In genomic region chr5:35103086-35103485, GRCm38 (mm10) we compare ENCODE assay signal across 9 mouse cellular contexts. TPM values are rescaled to one million over a fixed set of nuclear protein-coding genes. Genes with fewer than 3 reads are reported as not detected.
DNase-seq lines count a peak whose midpoint lies in the region; ATAC-seq and TF ChIP-seq lines count a peak whose summit lies in the region.
"Had no signal": no experiment of that assay in that cellular context is flagged by ENCODE, and none has a peak within 500 bp of the region (broad histone marks: within the 10 kb centered on the region; RNA-seq: fewer than 3 reads in every experiment).

No protein-coding gene starts in this region.

- peaks cover 33% of the 10 kb centered on the region for H3K36me3 ChIP-seq in kidney, embryonic 16.5 days (ENCODE audit: insufficient read depth, low read length)
- peaks cover 42% of the 10 kb centered on the region for H3K36me3 ChIP-seq in kidney, embryonic 14.5 days (ENCODE audit: control insufficient read depth, insufficient read depth, low read length)
- H3K36me3 ChIP-seq in ES-E14 (ENCODE audit: control insufficient read depth, insufficient read depth, low read length, poor library complexity, severe bottlenecking) = peaks cover 45% of the 10 kb centered on the region
- peaks cover 23% of the 10 kb centered on the region for H3K36me3 ChIP-seq in forebrain, embryonic 16.5 days (ENCODE audit: control insufficient read depth, insufficient read depth)
- H3K36me3 ChIP-seq in megakaryocyte, embryonic 14.5 days (replicated peaks; ENCODE audit: low read length) = peaks cover 62% of the 10 kb centered on the region
- peaks cover 22% of the 10 kb centered on the region for H3K36me3 ChIP-seq in thymus, adult 2 months (ENCODE audit: control insufficient read depth, insufficient read depth, low read length)

- 0 out of 2 replicates have a peak overlapping the region, but pooled peaks have one; percentile 75 for H3K4me3 ChIP-seq in kidney, embryonic 16.5 days (ENCODE audit: low read length)
- no peak overlapping the region for H3K4me3 ChIP-seq in kidney, embryonic 14.5 days (ENCODE audit: low read length)
- H3K4me3 ChIP-seq in ES-E14 (ENCODE audit: insufficient read depth in 1 of 2, low read depth in 1 of 2, low read length in 2 of 2, poor library complexity in 1 of 2, severe bottlenecking in 1 of 2) = peak overlapping the region; percentile 73 to 92; a peak in 2 of 4 replicates
- no peak overlapping the region; the same call in 1 of the 2 replicates for H3K4me3 ChIP-seq in forebrain, embryonic 16.5 days (replicated peaks; ENCODE audit: low read length)
- H3K4me3 ChIP-seq in megakaryocyte, embryonic 14.5 days (replicated peaks) = peak overlapping the region; percentile 60
- no peak overlapping the region for H3K4me3 ChIP-seq in thymus, adult 2 months (ENCODE audit: control insufficient read depth, insufficient read depth, low read length)

- no peak overlapping the region for H3K9ac ChIP-seq in kidney, embryonic 16.5 days (replicated peaks; ENCODE audit: low read length)
- H3K9ac ChIP-seq in kidney, embryonic 14.5 days (ENCODE audit: low read depth, low read length) = no peak overlapping the region
- no peak overlapping the region for H3K9ac ChIP-seq in ES-E14 (ENCODE audit: insufficient read depth, low read depth, low read length, poor library complexity, severe bottlenecking)
- no peak overlapping the region for H3K9ac ChIP-seq in forebrain, embryonic 16.5 days (replicated peaks; ENCODE audit: low read depth, low read length)

- H3K4me1 ChIP-seq in kidney, embryonic 16.5 days (ENCODE audit: insufficient read depth, low read length) = peaks cover 20% of the 10 kb centered on the region
- peaks cover 11% of the 10 kb centered on the region for H3K4me1 ChIP-seq in kidney, embryonic 14.5 days (ENCODE audit: control insufficient read depth, insufficient read depth, low read length)
- H3K4me1 ChIP-seq in ES-E14 (ENCODE audit: control insufficient read depth in 2 of 2, insufficient read depth in 2 of 2, low read length in 2 of 2, poor library complexity in 1 of 2) = peaks cover 0 to 18% of the 10 kb centered on the region in 2 experiments; a peak in 3 of 4 replicates
- peaks cover 25% of the 10 kb centered on the region for H3K4me1 ChIP-seq in forebrain, embryonic 16.5 days (replicated peaks; ENCODE audit: control insufficient read depth, insufficient read depth, low read length)
- H3K4me1 ChIP-seq in megakaryocyte, embryonic 14.5 days = peaks cover 66% of the 10 kb centered on the region
- H3K4me1 ChIP-seq in thymus, adult 2 months (replicated peaks; ENCODE audit: control insufficient read depth, insufficient read depth, low read length) = peaks cover 18% of the 10 kb centered on the region

- no peak for DNase-seq in ES-E14 (ENCODE audit: low read depth, low spot score)
- DNase-seq in c-Kit-positive CD71-positive TER-119-positive erythroid progenitor cells, embryonic 14.5 days (ENCODE audit: low spot score) = no peak
- no peak for DNase-seq in thymus, adult 2 months
- DNase-seq: heart, postnatal 36 days had no signal

- TF ChIP-seq CTCF in thymus, adult 2 months (IDR thresholded peaks at IDR 0.05; ENCODE audit: borderline replicate concordance, control insufficient read depth, extremely low read depth, insufficient read depth, low read length, poor library complexity) = no peak

- H3K9me3 ChIP-seq in kidney, embryonic 16.5 days (ENCODE audit: low read length) = no peaks in the 10 kb centered on the region
- H3K9me3 ChIP-seq in kidney, embryonic 14.5 days (ENCODE audit: control insufficient read depth, low read length) = no peaks in the 10 kb centered on the region
- H3K9me3 ChIP-seq in ES-E14 (ENCODE audit: control insufficient read depth, insufficient read depth, low read depth, low read length) = no peaks in the 10 kb centered on the region
- H3K9me3 ChIP-seq in forebrain, embryonic 16.5 days (ENCODE audit: control insufficient read depth, low read length) = no peaks in the 10 kb centered on the region
- H3K9me3 ChIP-seq in megakaryocyte, embryonic 14.5 days = no peaks in the 10 kb centered on the region
- H3K9me3 ChIP-seq: limb, embryonic 13.5 days had no signal

- in situ Hi-C loops in ES-E14 (cut with MboI; ENCODE audit: low sequenced_read_pairs in 2 of 2, unreplicated experiment in 2 of 2) = no loop called here

- WGBS in kidney, embryonic 16.5 days = 59% methylated on average over 8 of the region's 8 CpGs
- WGBS in kidney, embryonic 14.5 days = 78% methylated on average over 8 of the region's 8 CpGs
- WGBS in forebrain, embryonic 16.5 days = 93% methylated on average over 8 of the region's 8 CpGs
- 90% methylated on average over 8 of the region's 8 CpGs for WGBS in thymus, adult 2 months

- ATAC-seq in kidney, embryonic 16.5 days (ENCODE audit: low FRiP score, low TSS enrichment) = no peak
- no peak for ATAC-seq in kidney, embryonic 14.5 days (ENCODE audit: low FRiP score, low TSS enrichment)
- no peak for ATAC-seq in forebrain, embryonic 16.5 days

- H3K27ac ChIP-seq in kidney, embryonic 16.5 days (ENCODE audit: low read length) = no peak overlapping the region
- no peak overlapping the region for H3K27ac ChIP-seq in kidney, embryonic 14.5 days (ENCODE audit: low read depth, low read length)
- no peak overlapping the region for H3K27ac ChIP-seq in ES-E14 (ENCODE audit: insufficient read depth, low read depth, low read length, poor library complexity, severe bottlenecking)
- H3K27ac ChIP-seq in forebrain, embryonic 16.5 days (ENCODE audit: low read length) = no peak overlapping the region
- H3K27ac ChIP-seq in thymus, adult 2 months (ENCODE audit: control insufficient read depth, insufficient read depth, low read length) = no peak overlapping the region
- H3K27ac ChIP-seq: limb, embryonic 13.5 days had no signal

- TF ChIP-seq POLR2A in thymus, adult 2 months (IDR thresholded peaks at IDR 0.05; ENCODE audit: control insufficient read depth, extremely low read depth, insufficient read depth, low read length, poor library complexity) = no peak

- peak overlapping the region; percentile 72 for H3K4me2 ChIP-seq in kidney, embryonic 16.5 days (replicated peaks; ENCODE audit: low read depth, low read length)
- no peak overlapping the region for H3K4me2 ChIP-seq in kidney, embryonic 14.5 days (replicated peaks; ENCODE audit: low read depth, low read length)
- peak overlapping the region; percentile 63 for H3K4me2 ChIP-seq in forebrain, embryonic 16.5 days (ENCODE audit: low read length)

- no peaks in the 10 kb centered on the region for H3K27me3 ChIP-seq in kidney, embryonic 16.5 days (ENCODE audit: insufficient read depth, low read length)
- no peaks in the 10 kb centered on the region for H3K27me3 ChIP-seq in kidney, embryonic 14.5 days (ENCODE audit: control insufficient read depth, insufficient read depth, low read length)
- no peaks in the 10 kb centered on the region for H3K27me3 ChIP-seq in forebrain, embryonic 16.5 days (replicated peaks; ENCODE audit: control insufficient read depth, insufficient read depth, low read length)
- H3K27me3 ChIP-seq in megakaryocyte, embryonic 14.5 days (replicated peaks) = peaks cover 8% of the 10 kb centered on the region
- no peaks in the 10 kb centered on the region for H3K27me3 ChIP-seq in thymus, adult 2 months (ENCODE audit: control insufficient read depth, insufficient read depth, low read length)
- H3K27me3 ChIP-seq: limb, embryonic 13.5 days had no signal

TF ChIP-seq in ES-E14, 5 proteins besides CTCF, POLR2A, EP300 and RAD21:
- no peak for TF ChIP-seq MAFK (IDR thresholded peaks at IDR 0.05; ENCODE audit: insufficient read depth, low read depth, low read length)
- no peak for TF ChIP-seq CHD2 (IDR thresholded peaks at IDR 0.05; ENCODE audit: low read depth, low read length)
- TF ChIP-seq HCFC1 (IDR thresholded peaks at IDR 0.05; ENCODE audit: borderline replicate concordance, insufficient read depth, low read length) = no peak
- TF ChIP-seq ZC3H11A (IDR thresholded peaks at IDR 0.05; ENCODE audit: borderline replicate concordance, low read depth, low read length) = no peak
- TF ChIP-seq ZNF384 (IDR thresholded peaks at IDR 0.05; ENCODE audit: low read depth, low read length) = no peak

RNA-seq across cellular contexts. Expression of gene Lrpap1, which starts 2.5 kb away (rescaled TPM):
- 252 and 271 TPM in 2 replicates for polyA plus RNA-seq in kidney, embryonic 16.5 days (2015; fragmentation: Nextera tagmentation; extraction: Ambion mirVana)
- polyA plus RNA-seq in kidney, embryonic 14.5 days (2014; fragmentation: Nextera tagmentation; extraction: Ambion mirVana) = 134 and 160 TPM in 2 replicates
- total RNA-seq in ES-E14 (2012; rRNA removed) = 258 and 275 TPM in 2 replicates
- 151 and 155 TPM in 2 replicates for polyA plus RNA-seq in forebrain, embryonic 16.5 days (2015; fragmentation: Nextera tagmentation; extraction: Ambion mirVana)
- polyA plus RNA-seq in megakaryocyte, embryonic 14.5 days (2012; ENCODE audit: insufficient read depth, low replicate concordance) = 7.7 and 48.7 TPM in 2 replicates
- 18.9 and 24.4 TPM in 2 replicates for polyA plus RNA-seq in thymus, adult 2 months (2012; rRNA removed)

RNA-seq across cellular contexts. Expression of gene Dok7, which starts 46.5 kb away (rescaled TPM):
- polyA plus RNA-seq in kidney, embryonic 16.5 days (2015; fragmentation: Nextera tagmentation; extraction: Ambion mirVana) = 1.0 and 1.3 TPM in 2 replicates
- polyA plus RNA-seq in kidney, embryonic 14.5 days (2014; fragmentation: Nextera tagmentation; extraction: Ambion mirVana) = 0.35 and 0.37 TPM in 2 replicates
- total RNA-seq in ES-E14 (2012; rRNA removed) = 0.18 and 1.2 TPM in 2 replicates
- 7.0 and 7.8 TPM in 2 replicates for polyA plus RNA-seq in forebrain, embryonic 16.5 days (2015; fragmentation: Nextera tagmentation; extraction: Ambion mirVana)
- polyA plus RNA-seq in megakaryocyte, embryonic 14.5 days (2012; ENCODE audit: insufficient read depth, low replicate concordance) = 1.1 and 4.5 TPM in 2 replicates
- 0.45 and 2.0 TPM in 2 replicates for polyA plus RNA-seq in thymus, adult 2 months (2012; rRNA removed)

Comparison
In these comparisons a context has a peak if more than half of its experiments do, and no peak if none do; other contexts are left out.
1. H3K4me3 ChIP-seq: peak in kidney, embryonic 16.5 days (single experiment), ES-E14 (2 of 2) and megakaryocyte, embryonic 14.5 days (single experiment); none in kidney, embryonic 14.5 days (single experiment), forebrain, embryonic 16.5 days (single experiment) and thymus, adult 2 months (single experiment).